Mouse (Mus musculus) testis, adult 10 weeks (tissue): Measurements from ENCODE around the gene Vwa3a. TPM values are rescaled to one million over a fixed set of nuclear protein-coding genes. Genes with fewer than 3 reads are reported as not detected.

Source experiments
- polyA plus RNA-seq: library from polyadenylated mRNA; stranded (reverse); fragments of 350-450 nt; fragmentation: Illumina TruSeq; extraction: RNeasy Lipid Tissue Mini Kit (QIAGEN cat#74804); gene quantifications from one replicate; pipeline ENCODE4 v1.2.3, GENCODE M21; 2014; ENCODE audit warnings: low read depth, low replicate concordance

Gene Vwa3a
- polyA plus RNA-seq, result 58.7 TPM

GRCm38 (mm10) chr7:120739018-120739417 is at the start of gene Vwa3a:
Gene Vwa3a (plus strand): TSS chr7:120739318.

GRCm38 (mm10) chr7:120811834-120812415 is 72.8 kb downstream of the Vwa3a start, which contains the start of gene Gm5737:
Gene Gm5737 (plus strand): TSS chr7:120812365.

GRCm38 (mm10) chr7:120842345-120843036 is 103.4 kb downstream of the Vwa3a start, which contains the start of gene Eef2k:
Gene Eef2k (plus strand): TSS chr7:120842831.

Other genes with a start within 250 kb of the Vwa3a start
- gene Uqcrc2, start 104.1 kb upstream of the Vwa3a start, polyA plus RNA-seq, result 184 TPM
- 203 TPM for gene Pdzd9, start 69.0 kb upstream of the Vwa3a start, polyA plus RNA-seq
- 23.5 TPM for gene Mosmo, start 61.7 kb upstream of the Vwa3a start, polyA plus RNA-seq
- gene Gm5737, start 73.0 kb downstream of the Vwa3a start, polyA plus RNA-seq, result not detected
- 2.0 TPM for gene Eef2k, start 103.5 kb downstream of the Vwa3a start, polyA plus RNA-seq
- 9.1 TPM for gene Polr3e, start 178.4 kb downstream of the Vwa3a start, polyA plus RNA-seq
- 32.0 TPM for gene Cdr2, start 243.0 kb downstream of the Vwa3a start, polyA plus RNA-seq
- 92.2 TPM for gene Mfsd13b, start 243.2 kb downstream of the Vwa3a start, polyA plus RNA-seq